Mouse (Mus musculus): ENCODE results near the gene Slc15a2.

DNA sequence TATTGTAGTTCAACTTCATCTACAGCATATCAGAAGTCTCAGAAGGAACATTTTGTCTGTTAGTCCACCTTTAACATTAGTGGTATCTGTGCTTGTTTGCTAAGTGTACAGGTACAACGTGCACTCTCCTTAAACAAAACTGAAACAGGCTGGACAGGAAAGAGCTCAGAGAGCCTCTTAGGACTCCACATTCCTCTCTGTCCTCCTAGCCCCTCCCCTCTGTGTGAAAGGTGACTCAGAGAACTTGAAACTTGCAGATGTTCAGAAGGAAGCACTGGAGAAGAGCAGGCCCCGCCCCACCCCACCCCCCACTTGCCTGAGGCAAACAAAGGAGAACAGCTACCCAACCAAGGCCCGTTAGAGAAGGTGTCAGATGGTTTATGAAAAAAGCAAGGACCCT, 36.7 kb upstream of the Slc15a2 start:
- TF ChIP-seq GATA1 (IDR thresholded peaks at IDR 0.05; ENCODE audit: borderline replicate concordance, low read length) (no peak), FLI1 (IDR thresholded peaks at IDR 0.05; ENCODE audit: low read length) (no peak)
